Mouse (Mus musculus) heart, postnatal 0 days (tissue): Measurements from ENCODE around the gene Gm28043.

Experiments used
- CTCF ChIP-seq: IDR thresholded peaks from 2 replicates; pipeline ENCODE4 v1.5.1; 2016; ENCODE audit warnings: antibody characterized with exemption, control low read depth, low read depth
- EP300 ChIP-seq: IDR thresholded peaks from 2 replicates; pipeline ENCODE4 v1.6.1; 2016; ENCODE audit warnings: antibody characterized with exemption, low read depth

DNA sequence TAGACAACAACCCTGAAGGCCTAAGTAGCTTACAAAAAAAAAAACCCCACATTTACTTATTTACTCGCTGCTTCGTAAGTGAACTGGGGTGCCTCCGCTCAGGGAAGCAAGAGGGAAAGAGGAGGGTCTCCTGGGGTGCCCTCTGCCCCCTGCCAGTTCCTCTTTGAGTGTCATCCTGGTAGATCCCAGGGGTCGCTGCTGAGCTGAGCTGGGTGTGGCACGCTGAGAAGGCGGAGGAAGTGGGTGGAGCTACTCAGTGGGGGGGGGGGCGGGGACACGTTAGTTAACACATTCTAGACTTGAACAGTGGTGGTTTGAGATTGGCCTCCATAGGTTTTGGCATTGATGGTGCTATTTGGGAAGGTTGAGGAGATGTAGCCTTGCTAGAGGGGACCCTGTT is 113.4 kb downstream of the Gm28043 start:
- no peak for TF ChIP-seq CTCF
- no peak for TF ChIP-seq EP300
